Mouse (Mus musculus): ENCODE data around the gene Eri3.

- TF ChIP-seq POLR2A (IDR thresholded peaks at IDR 0.05; ENCODE audit: borderline replicate concordance, extremely low read depth, insufficient read depth, insufficient read length, poor library complexity, severe bottlenecking), result no peak
- TF ChIP-seq CTCF (IDR thresholded peaks at IDR 0.05; ENCODE audit: borderline replicate concordance, extremely low read depth, insufficient read depth, insufficient read length), result no peak
Observed at GRCm38 (mm10) chr4:117652727-117653126, 102.6 kb downstream of the Eri3 start.
